Mouse (Mus musculus): ENCODE data around the gene Epb41l4b. TPM values are rescaled to one million over a fixed set of nuclear protein-coding genes. Genes with fewer than 3 reads are reported as not detected.

The Epb41l4b gene
- polyA plus RNA-seq, 1 experiment = 37.4 TPM

DNA sequence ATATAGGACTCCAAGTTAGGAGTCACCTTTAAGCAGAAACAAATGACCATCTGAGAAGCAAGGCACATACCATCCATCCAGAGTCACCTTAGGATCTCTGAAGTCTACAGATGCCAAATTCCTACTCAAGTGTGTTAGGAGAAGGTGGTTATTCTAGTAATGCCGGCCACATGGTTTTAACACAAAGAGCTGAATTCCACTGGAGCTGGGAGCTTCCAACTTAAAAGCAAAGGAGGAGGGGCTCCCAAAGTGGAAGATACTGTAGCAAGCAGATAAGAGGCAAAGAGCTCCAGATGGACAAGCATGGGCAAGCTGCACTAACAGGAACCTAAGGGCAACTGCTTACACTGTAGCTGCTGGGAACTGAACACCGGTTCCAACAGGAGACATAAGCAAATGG, 76.3 kb downstream of the Epb41l4b start:
- 92% methylated on average over 2 of the region's 2 CpGs for WGBS
- DNase-seq = no peak
- H3K27me3 ChIP-seq (ENCODE audit: control insufficient read depth, insufficient read depth, low read length) = no peaks in the 10 kb centered on the region
- peaks cover 7% of the 10 kb centered on the region for H3K4me1 ChIP-seq (ENCODE audit: control insufficient read depth, insufficient read depth, low read length)
- H3K27ac ChIP-seq (ENCODE audit: insufficient read depth, low read length) = no peak overlapping the region
- H3K4me3 ChIP-seq (replicated peaks; ENCODE audit: insufficient read depth, low read depth, low read length) = no peak overlapping the region
- TF ChIP-seq CTCF (IDR thresholded peaks at IDR 0.05; ENCODE audit: borderline replicate concordance, insufficient read depth, low read depth, low read length) (no peak), POLR2A (IDR thresholded peaks at IDR 0.05; ENCODE audit: borderline replicate concordance, insufficient read depth, low read length) (no peak)

- H3K27me3 ChIP-seq (ENCODE audit: control insufficient read depth, insufficient read depth, low read length) = no peaks in the 10 kb centered on the region
- TF ChIP-seq POLR2A (IDR thresholded peaks at IDR 0.05; ENCODE audit: borderline replicate concordance, insufficient read depth, low read length) (no peak), CTCF (IDR thresholded peaks at IDR 0.05; ENCODE audit: borderline replicate concordance, insufficient read depth, low read depth, low read length) (peak; percentile 94)
- H3K27ac ChIP-seq (ENCODE audit: insufficient read depth, low read length) = peak overlapping the region; percentile 19; the same call in 1 of the 2 replicates
- no peak overlapping the region for H3K4me3 ChIP-seq (replicated peaks; ENCODE audit: insufficient read depth, low read depth, low read length)
- peaks cover 10% of the 10 kb centered on the region for H3K4me1 ChIP-seq (ENCODE audit: control insufficient read depth, insufficient read depth, low read length)
- DNase-seq = peak; percentile 81 to 90
- WGBS = 29% methylated on average over 4 of the region's 4 CpGs
Measured at GRCm38 (mm10) chr4:57065273-57065672, 78.0 kb downstream of the Epb41l4b start.

DNA sequence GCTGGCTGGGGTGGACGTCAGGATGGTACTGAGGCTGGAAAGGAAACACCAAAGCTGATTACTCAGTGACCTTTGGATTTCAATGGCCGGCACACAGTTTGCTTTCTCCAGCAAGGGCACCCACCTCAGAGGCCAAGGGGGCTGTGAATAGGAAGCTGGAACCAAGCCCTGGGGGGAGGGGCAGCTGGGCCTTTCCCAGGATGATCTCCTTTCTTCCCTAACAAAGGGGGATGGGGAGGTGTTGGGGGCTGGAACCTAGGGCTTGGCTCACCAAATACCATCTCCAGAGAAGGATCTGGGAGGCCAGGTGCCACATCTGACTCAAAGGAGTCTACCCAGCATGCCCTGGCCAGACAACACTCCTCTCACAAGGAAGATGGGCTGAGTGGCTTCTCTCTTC, 78.4 kb downstream of the Epb41l4b start:
- 32% methylated on average over 2 of the region's 2 CpGs for WGBS
- no peaks in the 10 kb centered on the region for H3K27me3 ChIP-seq (ENCODE audit: control insufficient read depth, insufficient read depth, low read length)
- H3K4me1 ChIP-seq (ENCODE audit: control insufficient read depth, insufficient read depth, low read length) = peaks cover 10% of the 10 kb centered on the region

DNA sequence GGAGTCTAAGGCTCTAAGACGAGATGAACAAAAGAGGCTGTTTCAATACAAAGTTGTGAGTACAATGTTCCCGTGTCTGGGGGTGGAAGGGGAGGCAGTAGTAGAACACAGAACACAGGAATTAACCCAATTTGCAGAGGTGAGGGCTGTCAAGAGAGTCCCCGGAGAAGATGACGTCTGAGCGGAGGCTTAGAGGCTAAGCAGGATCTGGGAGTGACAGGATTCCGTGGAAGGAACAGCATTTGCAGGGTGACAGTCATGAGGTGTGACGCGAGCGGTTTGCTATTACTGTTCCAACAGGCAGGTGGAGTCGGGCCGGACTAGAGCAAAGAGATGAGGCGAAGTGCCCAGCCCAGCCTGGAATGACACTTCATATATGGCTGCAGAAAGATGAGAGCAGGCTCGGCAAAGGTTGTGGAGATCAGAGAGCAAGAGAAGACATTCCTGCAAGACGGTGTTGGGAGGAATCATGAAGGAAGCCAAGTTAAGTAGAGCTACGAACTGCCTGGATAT, 82.9 kb downstream of the Epb41l4b start:
- Histone ChIP-seq H3K27me3 (ENCODE audit: control insufficient read depth, insufficient read depth, low read length) (no peaks in the 10 kb centered on the region), H3K4me3 (replicated peaks; ENCODE audit: insufficient read depth, low read depth, low read length) (no peak overlapping the region), H3K27ac (ENCODE audit: insufficient read depth, low read length) (no peak overlapping the region), H3K4me1 (ENCODE audit: control insufficient read depth, insufficient read depth, low read length) (peaks cover 16% of the 10 kb centered on the region)
- peak in 1 of 2 experiments; percentile 42 for DNase-seq
- WGBS = 51% methylated on average over 15 of the region's 15 CpGs
- TF ChIP-seq CTCF (IDR thresholded peaks at IDR 0.05; ENCODE audit: borderline replicate concordance, insufficient read depth, low read depth, low read length) = peak; percentile 46; the same call in 1 of the 2 replicates
- no peak for TF ChIP-seq POLR2A (IDR thresholded peaks at IDR 0.05; ENCODE audit: borderline replicate concordance, insufficient read depth, low read length)

More for the DNA sequence above, 78.4 kb downstream of the Epb41l4b start:
- TF ChIP-seq POLR2A (IDR thresholded peaks at IDR 0.05; ENCODE audit: borderline replicate concordance, insufficient read depth, low read length) (no peak), CTCF (IDR thresholded peaks at IDR 0.05; ENCODE audit: borderline replicate concordance, insufficient read depth, low read depth, low read length) (no peak)
- H3K4me3 ChIP-seq (replicated peaks; ENCODE audit: insufficient read depth, low read depth, low read length) = no peak overlapping the region
- no peak for DNase-seq
- peak overlapping the region; percentile 19; the same call in 1 of the 2 replicates for H3K27ac ChIP-seq (ENCODE audit: insufficient read depth, low read length)

DNA sequence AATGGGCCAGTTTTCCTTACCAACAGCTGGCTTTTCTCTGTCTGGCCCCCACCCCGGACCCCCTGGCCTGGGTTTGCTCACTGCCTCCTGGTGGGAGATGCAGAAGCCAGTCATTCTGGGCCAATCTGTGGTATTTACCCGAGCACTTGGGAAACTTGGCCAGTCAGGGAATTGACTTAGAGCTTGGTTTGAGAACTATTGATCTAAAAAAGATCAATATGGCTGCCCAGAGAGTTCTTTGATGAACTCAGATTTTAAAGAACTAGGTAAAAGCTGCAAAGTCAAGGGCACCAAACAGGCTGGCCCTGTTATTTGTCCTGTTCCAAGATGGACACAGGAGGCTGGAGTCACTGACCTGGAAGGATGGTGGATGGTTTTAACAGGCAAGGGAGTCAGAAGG, 84.6 kb downstream of the Epb41l4b start:
- 67% methylated on average over 2 of the region's 2 CpGs for WGBS
- no peak for DNase-seq

GRCm38 (mm10) chr4:57057637-57058036, 85.6 kb downstream of the Epb41l4b start:
- Histone ChIP-seq H3K4me1 (ENCODE audit: control insufficient read depth, insufficient read depth, low read length) (peaks cover 8% of the 10 kb centered on the region; the same call in 1 of the 2 replicates), H3K27me3 (ENCODE audit: control insufficient read depth, insufficient read depth, low read length) (no peaks in the 10 kb centered on the region), H3K4me3 (replicated peaks; ENCODE audit: insufficient read depth, low read depth, low read length) (no peak overlapping the region), H3K27ac (ENCODE audit: insufficient read depth, low read length) (no peak overlapping the region)
- 97% methylated on average over 4 of the region's 4 CpGs for WGBS
- DNase-seq = no peak
- TF ChIP-seq CTCF (IDR thresholded peaks at IDR 0.05; ENCODE audit: borderline replicate concordance, insufficient read depth, low read depth, low read length) (no peak), POLR2A (IDR thresholded peaks at IDR 0.05; ENCODE audit: borderline replicate concordance, insufficient read depth, low read length) (no peak)

More for the DNA sequence above, 84.6 kb downstream of the Epb41l4b start:
- TF ChIP-seq CTCF (IDR thresholded peaks at IDR 0.05; ENCODE audit: borderline replicate concordance, insufficient read depth, low read depth, low read length) (no peak), POLR2A (IDR thresholded peaks at IDR 0.05; ENCODE audit: borderline replicate concordance, insufficient read depth, low read length) (no peak)
- Histone ChIP-seq H3K27me3 (ENCODE audit: control insufficient read depth, insufficient read depth, low read length) (no peaks in the 10 kb centered on the region), H3K4me1 (ENCODE audit: control insufficient read depth, insufficient read depth, low read length) (peaks cover 8% of the 10 kb centered on the region; the same call in 1 of the 2 replicates), H3K27ac (ENCODE audit: insufficient read depth, low read length) (no peak overlapping the region), H3K4me3 (replicated peaks; ENCODE audit: insufficient read depth, low read depth, low read length) (no peak overlapping the region)

DNA sequence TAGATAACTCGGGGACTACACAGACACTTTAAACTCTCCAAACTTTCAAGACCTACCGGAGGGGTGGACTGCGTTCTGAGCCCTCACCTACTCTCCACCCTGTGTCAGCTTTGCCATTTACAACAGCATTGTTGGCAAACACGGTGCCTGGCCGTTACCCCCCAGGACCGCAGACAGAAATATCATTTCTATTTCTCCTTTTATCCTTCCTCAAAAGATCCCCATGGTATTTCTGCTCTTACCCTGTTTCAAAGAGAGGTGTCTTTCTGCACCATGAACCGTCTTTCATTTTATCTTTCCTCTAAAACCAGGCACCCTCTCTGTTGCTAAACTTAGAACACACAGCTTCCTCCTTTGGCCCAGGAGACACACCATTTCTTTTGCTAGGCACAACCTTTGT, 87.6 kb downstream of the Epb41l4b start:
- H3K4me1 ChIP-seq (ENCODE audit: control insufficient read depth, insufficient read depth, low read length) = peaks cover 7% of the 10 kb centered on the region; the same call in 1 of the 2 replicates
- H3K27me3 ChIP-seq (ENCODE audit: control insufficient read depth, insufficient read depth, low read length) = no peaks in the 10 kb centered on the region
- 70% methylated on average over 7 of the region's 7 CpGs for WGBS
- H3K27ac ChIP-seq (ENCODE audit: insufficient read depth, low read length) = no peak overlapping the region
- H3K4me3 ChIP-seq (replicated peaks; ENCODE audit: insufficient read depth, low read depth, low read length) = no peak overlapping the region
- TF ChIP-seq CTCF (IDR thresholded peaks at IDR 0.05; ENCODE audit: borderline replicate concordance, insufficient read depth, low read depth, low read length) (no peak), POLR2A (IDR thresholded peaks at IDR 0.05; ENCODE audit: borderline replicate concordance, insufficient read depth, low read length) (no peak)
- DNase-seq = no peak

DNA sequence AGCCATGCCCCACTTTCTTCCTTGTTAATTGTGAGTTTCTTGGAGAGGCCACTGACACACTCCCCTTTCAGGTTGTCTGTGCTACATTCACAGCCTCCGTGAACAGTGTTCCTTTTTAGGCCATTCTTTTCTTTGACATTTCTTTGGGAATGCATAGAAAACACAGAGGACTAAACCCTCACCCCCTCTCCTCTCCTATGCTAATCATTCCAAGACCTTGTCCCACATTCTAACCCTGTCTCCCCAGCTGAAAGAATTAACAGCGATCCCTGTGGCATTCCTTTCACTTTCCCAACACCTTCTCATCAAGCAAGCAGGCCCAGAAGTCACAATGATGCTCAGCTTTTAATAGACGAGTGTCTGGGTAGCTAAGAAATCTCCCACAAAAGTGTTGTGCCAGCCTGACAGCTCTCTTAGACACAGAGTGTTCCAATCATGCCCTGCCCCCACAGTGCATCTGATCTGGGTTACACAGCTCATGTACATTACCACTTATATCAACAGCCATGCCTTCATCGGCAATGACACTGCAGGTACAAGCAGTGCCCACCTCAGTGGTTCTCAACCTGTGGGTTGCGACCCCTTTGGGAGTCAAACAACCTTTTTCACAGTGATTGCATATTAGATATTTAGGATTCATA, 93.8 kb downstream of the Epb41l4b start:
- H3K27me3 ChIP-seq (ENCODE audit: control insufficient read depth, insufficient read depth, low read length) = no peaks in the 10 kb centered on the region
- H3K27ac ChIP-seq (ENCODE audit: insufficient read depth, low read length) = no peak overlapping the region
- no peak for DNase-seq
- H3K4me1 ChIP-seq (ENCODE audit: control insufficient read depth, insufficient read depth, low read length) = peaks cover 36% of the 10 kb centered on the region
- TF ChIP-seq CTCF (IDR thresholded peaks at IDR 0.05; ENCODE audit: borderline replicate concordance, insufficient read depth, low read depth, low read length) = no peak
- no peak for TF ChIP-seq POLR2A (IDR thresholded peaks at IDR 0.05; ENCODE audit: borderline replicate concordance, insufficient read depth, low read length)
- 72% methylated on average over 5 of the region's 5 CpGs for WGBS
- no peak overlapping the region for H3K4me3 ChIP-seq (replicated peaks; ENCODE audit: insufficient read depth, low read depth, low read length)

Measured in cerebellum, adult 2 months (tissue).